Mouse (Mus musculus): Measurements from ENCODE around the gene Npcd.

DNA sequence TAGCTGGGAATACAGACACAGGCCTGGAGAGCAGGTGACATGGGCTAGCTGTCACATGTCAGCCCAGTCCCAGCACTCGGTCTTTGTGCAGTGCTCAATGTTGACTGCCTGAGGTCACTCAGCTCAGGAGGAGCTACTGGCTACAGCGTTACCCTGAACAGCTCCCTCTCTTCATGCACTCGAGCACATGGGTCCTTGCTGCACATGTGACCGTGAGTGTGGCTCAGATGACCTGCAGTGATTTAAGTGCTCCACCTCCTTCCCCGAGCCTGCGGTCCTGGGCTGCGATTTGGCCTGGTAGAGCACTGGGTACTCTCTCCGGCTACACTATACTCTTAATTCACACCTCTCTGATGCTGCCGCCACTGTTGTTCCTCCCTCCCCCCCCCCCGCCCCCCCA, 67.9 kb downstream of the Npcd start:
- TF ChIP-seq POLR2A (IDR thresholded peaks at IDR 0.05; ENCODE audit: insufficient read depth, low read length) (no peak), CTCF (IDR thresholded peaks at IDR 0.05; ENCODE audit: low read depth, low read length) (no peak)
